Mouse (Mus musculus): Measurements from ENCODE around the gene Top1. TPM values are rescaled to one million over a fixed set of nuclear protein-coding genes. Genes with fewer than 3 reads are reported as not detected.

The Top1 gene
- polyA plus RNA-seq, 1 experiment from 2014 or later = 105 TPM

GRCm38 (mm10) chr2:160725877-160726864 is 80.5 kb downstream of the Top1 start:
- Histone ChIP-seq H3K4me3 (no peak overlapping the region), H3K27me3 (no peaks in the 10 kb centered on the region), H3K27ac (no peak overlapping the region), H3K36me3 (peaks cover 36% of the 10 kb centered on the region), H3K9ac (no peak overlapping the region), H3K4me1 (0 out of 2 replicates have a peak, but pooled peaks cover 4% of the 10 kb centered on the region), H3K9me3 (no peaks in the 10 kb centered on the region), H3K4me2 (replicated peaks) (no peak overlapping the region)
- no peak for ATAC-seq (ENCODE audit: insufficient number of reproducible peaks, insufficient read depth, low FRiP score, low TSS enrichment)
- WGBS = 83% methylated on average over 6 of the region's 6 CpGs

- Histone ChIP-seq H3K4me3 (no peak overlapping the region), H3K4me2 (replicated peaks) (no peak overlapping the region), H3K9me3 (no peaks in the 10 kb centered on the region), H3K27ac (no peak overlapping the region), H3K36me3 (peaks cover 13% of the 10 kb centered on the region), H3K9ac (no peak overlapping the region), H3K27me3 (no peaks in the 10 kb centered on the region), H3K4me1 (peaks cover 18% of the 10 kb centered on the region)
- ATAC-seq (ENCODE audit: insufficient number of reproducible peaks, insufficient read depth, low FRiP score, low TSS enrichment) = no peak
- 90% methylated on average over 3 of the region's 3 CpGs for WGBS
Observed at GRCm38 (mm10) chr2:160728972-160729371, 83.3 kb downstream of the Top1 start.

- ATAC-seq (ENCODE audit: insufficient number of reproducible peaks, insufficient read depth, low FRiP score, low TSS enrichment) = no peak
- no peak overlapping the region for H3K4me2 ChIP-seq (replicated peaks)
Observed at GRCm38 (mm10) chr2:160729436-160729835, 83.7 kb downstream of the Top1 start.

GRCm38 (mm10) chr2:160729851-160730796 is 84.4 kb downstream of the Top1 start:
- WGBS = 35% methylated on average over 17 of the region's 17 CpGs
- no peaks in the 10 kb centered on the region for H3K27me3 ChIP-seq
- H3K9ac ChIP-seq = peak overlapping the region; percentile 99
- peak overlapping the region; percentile 88 for H3K4me2 ChIP-seq (replicated peaks)
- no peak overlapping the region; the same call in 1 of the 2 replicates for H3K27ac ChIP-seq
- H3K4me3 ChIP-seq = peak overlapping the region; percentile 91
- no peaks in the 10 kb centered on the region for H3K9me3 ChIP-seq
- ATAC-seq (ENCODE audit: insufficient number of reproducible peaks, insufficient read depth, low FRiP score, low TSS enrichment) = peak; percentile 11
- peaks cover 27% of the 10 kb centered on the region for H3K4me1 ChIP-seq
- H3K36me3 ChIP-seq = peaks cover 3% of the 10 kb centered on the region

More at GRCm38 (mm10) chr2:160729436-160729835, 83.7 kb downstream of the Top1 start:
- Histone ChIP-seq H3K27me3 (no peaks in the 10 kb centered on the region), H3K9me3 (no peaks in the 10 kb centered on the region), H3K27ac (no peak overlapping the region), H3K36me3 (peaks cover 8% of the 10 kb centered on the region), H3K9ac (no peak overlapping the region), H3K4me3 (no peak overlapping the region), H3K4me1 (peaks cover 23% of the 10 kb centered on the region)
- WGBS = 85% methylated on average over 2 of the region's 2 CpGs

GRCm38 (mm10) chr2:160730797-160731116 is 85.1 kb downstream of the Top1 start:
- WGBS = 7% methylated on average over 19 of the region's 19 CpGs
- no peak for ATAC-seq (ENCODE audit: insufficient number of reproducible peaks, insufficient read depth, low FRiP score, low TSS enrichment)

GRCm38 (mm10) chr2:160731117-160731838 is 85.6 kb downstream of the Top1 start, which contains the start of gene Plcg1:
Gene Plcg1, plus strand, starts transcription at chr2:160731300.
- H3K27ac ChIP-seq = peak within 1 kb of the TSS; percentile 97
- peaks cover 27% of the 10 kb centered on the region for H3K4me1 ChIP-seq
- H3K4me2 ChIP-seq (replicated peaks) = peak within 1 kb of the TSS; percentile 88
- peak within 1 kb of the TSS; percentile 91 for H3K4me3 ChIP-seq
- H3K9me3 ChIP-seq = no peaks in the 10 kb centered on the region
- no peaks in the 10 kb centered on the region for H3K27me3 ChIP-seq
- H3K9ac ChIP-seq = peak within 1 kb of the TSS; percentile 99
- peaks cover 13% of the 10 kb centered on the region for H3K36me3 ChIP-seq
- peak; percentile 95 for ATAC-seq (ENCODE audit: insufficient number of reproducible peaks, insufficient read depth, low FRiP score, low TSS enrichment)
- 0% methylated on average over 45 of the region's 99 CpGs for WGBS

More at GRCm38 (mm10) chr2:160730797-160731116, 85.1 kb downstream of the Top1 start:
- Histone ChIP-seq H3K4me3 (peak overlapping the region; percentile 91), H3K4me2 (replicated peaks) (peak overlapping the region; percentile 88), H3K9ac (peak overlapping the region; percentile 99), H3K27me3 (no peaks in the 10 kb centered on the region), H3K36me3 (peaks cover 7% of the 10 kb centered on the region), H3K9me3 (no peaks in the 10 kb centered on the region), H3K27ac (peak overlapping the region; percentile 97; the same call in 1 of the 2 replicates), H3K4me1 (peaks cover 27% of the 10 kb centered on the region)

GRCm38 (mm10) chr2:160731839-160732261 is 86.2 kb downstream of the Top1 start:
- Histone ChIP-seq H3K4me3 (peak overlapping the region; percentile 91), H3K27me3 (no peaks in the 10 kb centered on the region), H3K4me2 (replicated peaks) (peak overlapping the region; percentile 88), H3K4me1 (peaks cover 27% of the 10 kb centered on the region), H3K36me3 (peaks cover 18% of the 10 kb centered on the region), H3K9ac (peak overlapping the region; percentile 99), H3K27ac (peak overlapping the region; percentile 97), H3K9me3 (no peaks in the 10 kb centered on the region)
- 0% methylated on average over 32 of the region's 32 CpGs for WGBS
- 0 out of 2 replicates have a peak, but pooled peaks have one; percentile 4 for ATAC-seq (ENCODE audit: insufficient number of reproducible peaks, insufficient read depth, low FRiP score, low TSS enrichment)

GRCm38 (mm10) chr2:160732420-160732995 is 86.8 kb downstream of the Top1 start:
- H3K27ac ChIP-seq = no peak overlapping the region
- H3K9me3 ChIP-seq = no peaks in the 10 kb centered on the region
- WGBS = 33% methylated on average over 9 of the region's 9 CpGs
- ATAC-seq (ENCODE audit: insufficient number of reproducible peaks, insufficient read depth, low FRiP score, low TSS enrichment) = no peak
- H3K27me3 ChIP-seq = no peaks in the 10 kb centered on the region
- H3K4me2 ChIP-seq (replicated peaks) = peak overlapping the region; percentile 88
- peak overlapping the region; percentile 99 for H3K9ac ChIP-seq
- H3K36me3 ChIP-seq = peaks cover 25% of the 10 kb centered on the region
- H3K4me1 ChIP-seq = peaks cover 27% of the 10 kb centered on the region
- H3K4me3 ChIP-seq = peak overlapping the region; percentile 91

- Histone ChIP-seq H3K4me3 (peak overlapping the region; percentile 91), H3K27ac (no peak overlapping the region), H3K9ac (peak overlapping the region; percentile 99), H3K4me2 (replicated peaks) (peak overlapping the region; percentile 88), H3K4me1 (peaks cover 27% of the 10 kb centered on the region), H3K9me3 (no peaks in the 10 kb centered on the region), H3K27me3 (no peaks in the 10 kb centered on the region), H3K36me3 (peaks cover 28% of the 10 kb centered on the region)
- 48% methylated on average over 7 of the region's 7 CpGs for WGBS
- ATAC-seq (ENCODE audit: insufficient number of reproducible peaks, insufficient read depth, low FRiP score, low TSS enrichment) = no peak
Observed at GRCm38 (mm10) chr2:160733131-160733531, 87.4 kb downstream of the Top1 start.

GRCm38 (mm10) chr2:160734331-160734730 is 88.6 kb downstream of the Top1 start:
- H3K27ac ChIP-seq = no peak overlapping the region
- H3K4me2 ChIP-seq (replicated peaks) = peak overlapping the region; percentile 88
- no peak overlapping the region for H3K9ac ChIP-seq
- no peak for ATAC-seq (ENCODE audit: insufficient number of reproducible peaks, insufficient read depth, low FRiP score, low TSS enrichment)
- peaks cover 30% of the 10 kb centered on the region for H3K4me1 ChIP-seq
- H3K27me3 ChIP-seq = no peaks in the 10 kb centered on the region
- peaks cover 29% of the 10 kb centered on the region for H3K36me3 ChIP-seq
- no peaks in the 10 kb centered on the region for H3K9me3 ChIP-seq
- WGBS = 80% methylated on average over 3 of the region's 3 CpGs
- no peak overlapping the region for H3K4me3 ChIP-seq

Measured in embryonic facial prominence, embryonic 12.5 days (tissue).